Mouse (Mus musculus) liver, embryonic 14.5 days (tissue): ENCODE data around the gene Tspan2. TPM values are rescaled to one million over a fixed set of nuclear protein-coding genes. Genes with fewer than 3 reads are reported as not detected.

Experiments
- ATAC-seq: fragments of 200-750 bp; cut with Nextera tagmentation; 2 replicates; pipeline ENCODE4 v1.8.0; 2017; ENCODE audit warnings: moderate number of reproducible peaks, mild to moderate bottlenecking, moderate library complexity; ENCODE audit not compliant: insufficient read depth
- DNase-seq, 3 experiments: peaks; one replicate each; pipeline ENCODE4 v3.0.0-alpha.2; 2012 to 2013; ENCODE audit warnings: low read depth in 3 of 3, low spot score in 3 of 3
- H3K27ac ChIP-seq: fragments of 300-500 bp; sonication (generic); 2 replicates; pipeline ENCODE4 v1.5.1; 2014; ENCODE audit warnings: moderate library complexity, mild to moderate bottlenecking, control low read depth, inconsistent platforms
- H3K27me3 ChIP-seq: fragments of 300-500 bp; sonication (generic); 2 replicates; pipeline ENCODE4 v1.6.1; 2014; ENCODE audit warnings: mild to moderate bottlenecking, low read length, moderate library complexity; ENCODE audit not compliant: control insufficient read depth, insufficient read depth
- H3K36me3 ChIP-seq: fragments of 300-500 bp; sonication (generic); replicated peaks from 2 replicates; pipeline ENCODE4 v1.6.1; 2014; ENCODE audit warnings: low read depth; ENCODE audit not compliant: control insufficient read depth, insufficient read depth
- H3K4me1 ChIP-seq, 2 experiments: fragments of 200-500 bp in 1 of 2; fragments of 300-500 bp in 1 of 2; sonication (generic) in 1 of 2; replicated peaks; 2 replicates each; pipeline ENCODE4 v1.6.1; 2012 to 2014; ENCODE audit warnings: antibody characterized with exemption in 1 of 2, inconsistent platforms in 1 of 2, low read length in 1 of 2; ENCODE audit not compliant: control insufficient read depth in 2 of 2, insufficient read depth in 2 of 2
- H3K4me2 ChIP-seq: fragments of 300-500 bp; sonication (generic); 2 replicates; pipeline ENCODE4 v1.6.1; 2014; ENCODE audit warnings: low read depth, mild to moderate bottlenecking, control low read depth, moderate library complexity
- H3K4me3 ChIP-seq, 2 experiments: fragments of 200-500 bp in 1 of 2; fragments of 300-500 bp in 1 of 2; sonication (generic) in 1 of 2; 2 replicates each; pipeline ENCODE4 v1.5.1; 2012 to 2014; ENCODE audit warnings: low read depth in 2 of 2, low read length in 2 of 2, mild to moderate bottlenecking in 2 of 2, control low read depth in 1 of 2, inconsistent platforms in 1 of 2, moderate library complexity in 1 of 2; ENCODE audit not compliant: insufficient read depth in 1 of 2
- H3K9ac ChIP-seq: fragments of 300-500 bp; sonication (generic); replicated peaks from 2 replicates; pipeline ENCODE4 v1.6.1; 2014; ENCODE audit warnings: mild to moderate bottlenecking, control low read depth, moderate library complexity
- H3K9me3 ChIP-seq: fragments of 300-500 bp; sonication (generic); 2 replicates; pipeline ENCODE4 v1.6.1; 2016; ENCODE audit warnings: low read length, mixed read lengths; ENCODE audit not compliant: control insufficient read depth
- CTCF ChIP-seq: IDR thresholded peaks from 2 replicates; pipeline ENCODE4 v1.5.1; 2016; ENCODE audit warnings: antibody characterized with exemption, low read depth, control low read depth
- EP300 ChIP-seq: IDR thresholded peaks from 2 replicates; pipeline ENCODE4 v1.6.1; 2016; ENCODE audit warnings: antibody characterized with exemption, low read depth
- WGBS: fragments of 180-500 bp; shearing (Covaris S2); extraction: QIAGEN DNeasy Blood & Tissue Kit; methylation state at CpG from one replicate; pipeline ENCODE4 v1.1.7; 2014; ENCODE audit not compliant: insufficient replicate concordance; 5-methylcytosine and 5-hydroxymethylcytosine counted together
- polyA plus RNA-seq, 2 experiments: library from polyadenylated mRNA; depleted of rRNA in 1 of 2; stranded (reverse) in 1 of 2; unstranded in 1 of 2; fragments of >200 nt; fragmentation: Nextera tagmentation in 1 of 2; extraction: Ambion mirVana in 1 of 2; gene quantifications; 2 replicates each; pipeline versions ENCODE4 v1.2.1 to v1.2.3; 2012 to 2014

The Tspan2 gene
- polyA plus RNA-seq, 2 experiments = 1.2 to 2.2 TPM

DNA sequence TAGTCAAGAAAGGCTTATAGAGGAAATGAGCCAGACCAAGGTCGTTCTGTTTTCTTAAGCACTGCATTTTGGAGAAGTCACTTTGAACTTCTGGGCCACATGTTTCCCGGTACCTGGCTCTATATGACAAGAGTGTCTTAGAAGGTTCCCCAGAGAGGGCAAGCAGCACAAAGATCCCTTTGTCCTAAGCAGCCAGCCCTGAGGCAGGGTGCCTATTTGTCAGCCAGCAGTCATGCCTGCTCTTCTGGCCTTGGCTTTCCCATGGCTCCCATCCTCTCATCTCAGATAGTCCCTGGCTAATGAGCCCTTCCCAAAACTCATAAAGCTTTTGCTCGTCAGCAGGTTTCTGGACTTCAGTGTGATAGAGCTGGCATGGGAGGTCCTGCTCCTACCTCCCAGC lies 25.9 kb downstream of the Tspan2 start:
- TF ChIP-seq EP300 = no peak
- TF ChIP-seq CTCF = no peak
- H3K4me1 ChIP-seq = peaks cover 0 to 1% of the 10 kb centered on the region in 2 experiments; a peak in 1 of 4 replicates
- WGBS = 56% methylated on average over 3 of the region's 3 CpGs

DNA sequence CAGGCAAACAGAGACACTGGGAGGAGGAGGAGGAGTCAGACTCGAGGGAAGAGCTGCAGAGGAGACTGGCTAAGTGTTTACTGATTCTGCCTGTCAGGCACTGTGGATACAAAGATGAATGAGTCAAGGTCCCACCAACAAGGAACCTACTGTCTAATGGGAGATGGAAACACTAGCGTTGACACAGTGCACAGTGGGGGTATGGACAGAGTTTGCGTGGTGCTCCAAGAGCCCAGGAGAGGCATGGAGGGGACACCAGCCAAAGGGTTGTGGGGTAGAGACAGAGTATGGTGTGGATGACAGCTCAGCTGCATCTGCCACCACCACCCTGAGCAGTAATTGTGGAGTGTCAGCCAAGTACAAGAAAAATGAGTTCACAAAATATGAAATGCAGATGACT lies 28.1 kb downstream of the Tspan2 start:
- no peak for TF ChIP-seq EP300
- TF ChIP-seq CTCF = no peak
- WGBS = 57% methylated on average over 3 of the region's 3 CpGs
- Histone ChIP-seq H3K36me3 (no peaks in the 10 kb centered on the region), H3K9ac (no peak overlapping the region), H3K9me3 (no peaks in the 10 kb centered on the region), H3K4me1 (no peaks in the 10 kb centered on the region), H3K4me2 (no peak overlapping the region), H3K27me3 (no peaks in the 10 kb centered on the region), H3K27ac (no peak overlapping the region), H3K4me3 (no peak overlapping the region)
- ATAC-seq = no peak
- no peak for DNase-seq

More for the DNA sequence above, 25.9 kb downstream of the Tspan2 start:
- Histone ChIP-seq H3K27me3 (no peaks in the 10 kb centered on the region), H3K4me3 (no peak overlapping the region), H3K9me3 (no peaks in the 10 kb centered on the region), H3K27ac (no peak overlapping the region), H3K36me3 (no peaks in the 10 kb centered on the region), H3K9ac (no peak overlapping the region), H3K4me2 (no peak overlapping the region)
- DNase-seq (no peak), ATAC-seq (no peak)

DNA sequence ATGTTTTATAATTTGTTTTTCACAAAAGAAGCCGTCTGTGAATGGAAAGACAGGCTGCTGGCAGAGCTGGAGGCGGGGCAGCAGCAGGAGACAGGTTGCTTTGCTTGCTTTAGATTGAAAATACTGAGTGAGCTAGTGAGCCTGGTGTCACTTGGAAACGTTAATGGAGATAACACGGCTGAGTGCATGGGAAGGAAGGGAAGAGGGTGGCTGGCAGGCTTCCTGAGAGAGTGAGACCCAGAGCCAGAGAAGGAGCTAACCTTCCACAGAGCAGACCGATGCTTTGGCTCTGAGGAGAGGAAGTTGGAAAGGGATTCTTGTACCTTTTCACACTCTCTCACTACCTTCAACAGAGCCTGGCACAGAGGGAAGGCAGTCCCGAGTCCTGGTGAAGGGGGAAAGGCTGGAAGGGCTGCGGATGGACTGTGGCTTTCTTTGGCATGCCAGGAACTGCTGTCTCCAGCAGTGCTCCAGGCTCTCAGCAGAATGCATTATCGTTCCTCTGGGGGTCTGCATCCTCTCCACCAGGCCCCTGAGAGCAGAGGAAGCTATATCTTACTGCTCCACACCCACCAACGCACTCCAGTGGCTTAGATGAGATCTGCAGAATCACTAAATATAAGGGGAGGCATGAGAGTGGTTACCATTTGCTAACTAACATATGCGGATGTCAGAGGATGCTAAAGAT lies 29.5 kb downstream of the Tspan2 start:
- DNase-seq = no peak
- no peak overlapping the region for H3K4me2 ChIP-seq
- TF ChIP-seq EP300 (no peak), CTCF (no peak)
- no peak overlapping the region for H3K9ac ChIP-seq
- H3K4me1 ChIP-seq = no peaks in the 10 kb centered on the region
- 25% methylated on average over 10 of the region's 10 CpGs for WGBS
- H3K36me3 ChIP-seq = no peaks in the 10 kb centered on the region
- no peak overlapping the region for H3K4me3 ChIP-seq
- H3K9me3 ChIP-seq = no peaks in the 10 kb centered on the region
- no peaks in the 10 kb centered on the region for H3K27me3 ChIP-seq
- no peak for ATAC-seq
- no peak overlapping the region for H3K27ac ChIP-seq

DNA sequence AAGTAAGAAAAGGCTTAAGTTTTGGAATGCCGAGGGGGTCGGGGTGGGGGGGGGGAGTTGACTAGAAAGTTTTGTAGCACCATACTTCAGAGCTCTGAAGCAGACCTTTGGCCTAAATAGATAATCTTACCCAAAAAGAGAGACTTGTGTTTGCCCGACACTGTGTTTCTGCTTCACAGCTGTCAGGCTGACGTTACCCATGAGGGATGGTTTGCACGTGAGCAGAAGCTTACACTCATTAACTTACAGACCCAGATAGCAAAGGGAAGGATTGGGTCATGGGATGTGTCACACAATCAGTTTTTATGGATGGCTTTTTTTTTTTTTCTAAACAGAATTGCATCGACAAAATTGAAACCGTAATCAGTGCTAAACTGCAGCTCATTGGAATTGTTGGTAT lies 30.5 kb downstream of the Tspan2 start:
- DNase-seq = no peak
- no peak for ATAC-seq
- Histone ChIP-seq H3K4me3 (no peak overlapping the region), H3K36me3 (no peaks in the 10 kb centered on the region), H3K27ac (no peak overlapping the region), H3K9ac (no peak overlapping the region), H3K4me2 (no peak overlapping the region), H3K4me1 (no peaks in the 10 kb centered on the region), H3K27me3 (no peaks in the 10 kb centered on the region), H3K9me3 (no peaks in the 10 kb centered on the region)
- TF ChIP-seq EP300 (no peak), CTCF (no peak)
- WGBS = 64% methylated on average over 7 of the region's 7 CpGs

DNA sequence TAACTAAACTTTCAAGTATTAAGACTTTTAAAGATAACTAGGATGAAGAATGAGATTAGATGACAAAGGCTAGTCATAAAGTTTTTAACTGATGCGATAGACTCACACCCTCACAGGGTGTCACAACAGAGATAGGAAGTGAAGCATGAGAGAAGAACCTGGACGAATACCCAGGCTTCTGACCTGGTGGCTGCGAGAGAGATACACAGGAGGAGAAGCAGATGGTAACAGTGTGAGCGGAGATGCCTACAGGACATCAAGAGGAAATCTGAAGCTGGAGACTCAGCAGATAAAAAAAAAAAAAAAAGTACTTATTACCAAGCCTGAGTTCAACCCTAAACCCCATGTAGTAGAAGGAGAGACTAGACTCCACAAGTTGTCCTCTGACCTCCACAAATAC lies 38.7 kb downstream of the Tspan2 start:
- Histone ChIP-seq H3K4me2 (no peak overlapping the region), H3K4me1 (no peaks in the 10 kb centered on the region), H3K27me3 (no peaks in the 10 kb centered on the region), H3K4me3 (no peak overlapping the region), H3K27ac (no peak overlapping the region), H3K9ac (no peak overlapping the region), H3K9me3 (no peaks in the 10 kb centered on the region), H3K36me3 (no peaks in the 10 kb centered on the region)
- ATAC-seq = no peak
- 58% methylated on average over 4 of the region's 4 CpGs for WGBS
- no peak for DNase-seq
- no peak for TF ChIP-seq CTCF
- TF ChIP-seq EP300 = no peak
